Mouse (Mus musculus): ENCODE measurements around the gene Abce1.

Abce1 gene

DNA sequence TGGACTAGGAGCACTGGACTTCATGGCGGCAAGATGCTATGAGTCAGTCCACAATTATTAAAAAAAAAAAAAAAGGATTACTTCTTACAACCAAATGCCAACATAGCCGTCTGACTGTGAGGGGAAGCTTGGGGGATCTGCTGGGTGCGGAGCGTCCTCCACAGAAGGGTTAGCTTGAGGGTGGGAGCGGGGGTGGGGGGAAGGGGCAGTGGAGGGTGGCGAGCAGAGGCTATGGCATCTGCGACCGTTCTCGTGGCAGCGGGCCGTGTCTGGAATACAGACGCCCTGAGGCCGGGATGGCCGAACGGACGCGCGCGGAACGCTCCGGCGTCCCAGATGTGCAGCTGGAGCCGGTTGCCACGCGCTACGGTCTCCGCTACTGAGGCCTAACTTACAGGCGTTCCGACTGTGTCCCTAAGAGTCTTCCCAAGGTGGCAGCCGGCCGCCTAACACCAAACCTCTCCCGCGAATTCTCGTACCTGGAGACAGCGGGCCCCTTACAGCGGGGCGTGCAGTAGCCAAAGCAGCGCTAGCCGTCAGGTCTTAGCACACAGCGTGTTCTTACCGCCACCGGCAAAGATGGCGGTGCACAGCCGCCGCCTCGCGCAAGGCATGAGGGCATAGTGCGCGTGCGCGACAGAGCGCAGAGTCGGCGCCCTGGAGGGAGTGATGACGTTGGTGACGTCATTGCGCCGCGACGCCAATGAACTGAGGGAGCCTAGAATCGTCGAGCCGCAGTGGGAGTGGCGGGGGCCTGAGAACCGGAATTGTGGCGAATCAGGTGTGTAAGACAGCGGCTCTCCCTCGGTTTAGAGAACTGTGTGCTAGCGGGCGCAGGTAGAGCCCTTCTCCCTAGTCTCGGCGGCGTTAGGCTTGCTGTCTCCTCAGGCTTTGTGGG is at the start of gene Abce1, which contains the start of gene Anapc10:
Gene Abce1 (minus strand): TSS at position 677 of the 898 bp plus-strand sequence.
Gene Anapc10 (plus strand): TSS at position 757 of the 898 bp plus-strand sequence.
- WGBS = under 1% methylated on average over 73 of the region's 73 CpGs

DNA sequence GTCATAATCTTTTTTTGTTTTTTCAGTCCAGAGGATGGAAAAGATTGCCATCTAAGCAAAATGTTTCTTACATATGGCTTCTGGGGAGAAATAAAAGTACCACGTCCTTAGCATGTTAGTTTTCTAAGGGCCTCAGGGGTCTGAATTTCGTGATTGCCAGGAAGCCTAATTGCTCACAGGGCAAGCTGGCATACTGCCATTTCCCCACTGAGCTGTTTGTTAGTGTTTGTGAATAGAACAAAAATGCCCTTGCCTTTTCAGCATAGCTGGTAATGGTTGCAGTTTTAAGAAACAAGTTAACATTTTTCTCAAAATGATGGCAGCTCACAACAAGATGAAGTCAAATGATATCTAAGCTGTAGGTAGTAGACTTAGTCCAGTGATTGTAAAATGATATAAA is 38.8 kb upstream of the Abce1 start:
- 30% methylated on average over 2 of the region's 2 CpGs for WGBS

DNA sequence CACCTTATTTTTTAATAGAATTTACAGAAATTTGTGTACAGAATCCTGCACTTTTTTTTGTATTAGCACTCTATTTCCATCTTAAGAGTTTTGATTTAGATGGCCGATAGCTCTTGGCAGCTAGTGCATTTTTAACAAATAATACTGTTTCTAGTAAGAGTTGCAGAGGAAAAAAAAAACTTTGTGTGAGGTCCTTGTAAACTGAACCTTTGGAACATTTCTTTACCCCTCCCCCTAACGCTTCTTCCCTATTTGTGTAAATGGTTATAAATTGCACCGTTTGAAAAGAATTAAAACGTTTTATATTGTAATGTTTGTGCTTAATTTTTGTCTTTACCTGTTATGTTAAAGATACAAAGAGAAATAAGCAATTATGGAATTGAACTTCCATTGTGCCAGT is 37.1 kb upstream of the Abce1 start:
- WGBS = 65% methylated on average over 4 of the region's 4 CpGs

DNA sequence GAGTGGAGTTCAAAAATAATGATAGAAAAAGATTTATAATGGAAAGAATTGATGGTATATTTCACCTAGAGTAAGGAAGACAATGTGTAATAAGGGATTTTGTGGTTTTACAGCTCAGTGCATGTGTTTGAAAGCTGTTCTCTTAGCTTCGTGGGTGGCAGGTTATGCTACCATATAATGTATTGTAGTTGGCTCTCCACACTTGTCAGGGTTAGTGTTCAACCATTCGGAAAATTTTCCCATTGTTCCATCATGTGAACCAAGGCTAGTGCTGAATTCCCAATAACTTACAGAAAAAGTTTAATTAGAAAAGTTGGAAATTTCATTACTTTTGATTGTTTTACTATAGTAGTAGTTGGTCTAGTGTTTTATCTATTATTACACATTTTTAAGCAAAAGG is 36.6 kb upstream of the Abce1 start:
- 66% methylated on average over 2 of the region's 2 CpGs for WGBS

- WGBS = 10% methylated on average over 2 of the region's 2 CpGs
Measured at GRCm38 (mm10) chr8:79734304-79734703, 22.8 kb upstream of the Abce1 start.

DNA sequence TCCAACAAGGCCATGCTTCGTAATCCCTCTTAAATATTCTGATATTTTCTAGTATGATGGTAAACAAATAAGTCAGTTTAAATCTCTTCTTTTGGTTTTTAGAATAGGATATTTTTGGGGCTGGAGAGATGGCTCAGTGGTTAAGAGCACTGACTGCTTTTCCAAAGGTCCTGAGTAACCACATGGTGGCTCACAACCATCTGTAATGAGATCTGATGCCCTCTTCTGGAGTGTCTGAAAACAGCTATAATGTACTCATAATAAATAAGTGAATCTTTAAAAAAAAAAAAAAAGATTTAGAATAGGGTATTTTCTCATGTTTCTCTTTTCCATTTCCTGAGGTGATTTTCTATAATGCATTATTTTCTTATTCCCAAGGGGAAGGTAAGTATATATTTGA is 16.4 kb upstream of the Abce1 start:
- WGBS = 95% methylated on average over 1 of the region's 1 CpGs

DNA sequence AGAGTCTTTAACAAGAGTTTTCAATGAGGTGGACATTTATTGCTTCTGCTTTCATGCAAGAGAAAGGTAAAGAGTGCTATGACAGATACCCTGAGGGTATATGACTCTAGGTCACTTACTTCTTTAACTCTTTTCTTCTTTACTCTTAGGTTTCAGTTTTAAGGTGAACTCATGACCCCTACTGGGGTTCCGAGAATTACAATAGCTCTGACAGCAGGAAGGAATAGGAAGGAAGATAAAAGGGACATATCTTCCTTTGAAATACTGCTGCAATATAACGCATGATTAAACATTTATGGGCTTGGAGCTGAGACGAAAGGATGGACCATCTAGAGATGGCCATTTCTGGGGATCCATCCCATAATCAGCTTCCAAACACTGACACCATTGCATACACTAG is 13.0 kb upstream of the Abce1 start:
- 74% methylated on average over 3 of the region's 3 CpGs for WGBS

DNA sequence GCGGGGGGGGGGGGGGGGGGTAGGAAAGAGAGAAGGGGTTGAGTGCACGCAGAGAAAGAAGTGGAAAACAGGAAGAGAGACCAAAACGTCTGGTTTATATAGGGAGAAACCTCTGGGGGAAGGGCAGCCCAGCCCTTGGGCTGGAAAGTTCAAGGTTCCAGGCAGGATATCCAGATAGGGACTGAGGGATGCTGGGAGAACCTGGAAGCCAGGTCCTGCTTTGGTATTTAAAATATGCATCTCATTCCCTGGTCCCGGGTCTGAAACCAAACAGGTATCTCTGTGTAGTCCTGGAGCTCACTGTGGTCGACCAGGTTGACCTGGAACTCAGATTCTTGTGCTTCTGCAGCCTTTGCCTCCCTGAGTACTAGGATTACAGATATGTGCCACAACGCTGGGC is 1.1 kb upstream of the Abce1 start:
- 47% methylated on average over 6 of the region's 6 CpGs for WGBS

DNA sequence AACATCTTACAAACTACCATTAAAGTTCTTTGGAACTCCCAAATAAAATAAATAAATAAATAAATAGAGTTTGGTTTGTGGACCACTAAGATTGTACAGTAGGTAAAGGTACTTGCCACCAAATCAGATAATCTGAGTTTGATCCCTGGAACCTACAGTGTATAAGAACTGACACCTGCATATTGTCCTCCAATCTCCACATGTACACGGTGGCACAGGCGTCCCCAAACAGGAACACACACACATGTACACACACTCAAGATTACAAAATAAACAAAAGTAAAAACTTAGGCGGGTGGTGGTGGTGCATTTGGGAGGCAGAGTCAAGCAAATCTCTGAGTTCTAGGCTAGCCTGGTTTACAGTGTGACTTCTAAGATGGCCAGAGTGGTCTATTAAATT is 4.9 kb downstream of the Abce1 start:
- 97% methylated on average over 3 of the region's 3 CpGs for WGBS

- WGBS = 72% methylated on average over 2 of the region's 2 CpGs
Measured at GRCm38 (mm10) chr8:79692531-79692930, 19.0 kb downstream of the Abce1 start.

DNA sequence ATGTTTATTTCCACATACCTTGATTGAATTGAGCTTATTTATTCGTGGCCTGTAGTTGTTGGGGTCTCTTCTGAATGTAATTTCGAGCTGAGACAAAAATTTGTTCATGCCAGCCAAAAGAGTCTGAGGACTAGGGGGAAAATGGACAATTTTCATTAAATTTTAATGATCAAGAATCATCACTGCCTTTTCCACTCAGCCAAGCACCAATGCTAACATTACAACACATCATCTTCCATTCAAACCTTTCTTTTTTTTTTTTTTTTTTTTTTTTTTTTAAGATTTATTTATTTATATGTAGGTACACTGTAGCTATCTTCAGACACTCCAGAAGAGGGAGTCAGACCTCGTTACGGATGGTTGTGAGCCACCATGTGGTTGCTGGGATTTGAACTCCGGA is 25.6 kb downstream of the Abce1 start:
- WGBS = 76% methylated on average over 5 of the region's 5 CpGs

GRCm38 (mm10) chr8:79680965-79681364 is 30.6 kb downstream of the Abce1 start:
- WGBS = 51% methylated on average over 2 of the region's 2 CpGs

- WGBS = 4% methylated on average over 34 of the region's 34 CpGs
Measured at GRCm38 (mm10) chr8:79680555-79680954, 31.0 kb downstream of the Abce1 start.

- 42% methylated on average over 10 of the region's 10 CpGs for WGBS
Measured at GRCm38 (mm10) chr8:79680083-79680482, 31.5 kb downstream of the Abce1 start.

DNA sequence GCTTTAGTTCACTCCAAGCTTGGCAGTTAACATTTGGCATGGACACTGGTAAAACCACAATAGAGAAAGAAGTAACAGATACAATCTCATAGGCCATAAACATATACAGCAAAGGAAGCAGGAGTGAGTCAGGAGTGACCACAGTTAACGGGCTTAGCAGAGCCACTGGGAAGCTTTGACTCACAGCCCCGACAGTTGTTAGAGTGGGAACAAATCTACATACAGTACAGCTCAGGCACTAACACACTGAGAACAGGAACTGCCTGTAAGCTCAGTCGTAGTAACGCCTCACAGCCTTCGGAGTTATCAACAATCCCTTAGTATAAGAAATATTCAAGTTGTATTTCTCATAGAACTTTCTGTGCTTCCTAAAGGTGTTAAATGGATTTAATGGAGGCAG is 32.5 kb downstream of the Abce1 start:
- 40% methylated on average over 5 of the region's 5 CpGs for WGBS

DNA sequence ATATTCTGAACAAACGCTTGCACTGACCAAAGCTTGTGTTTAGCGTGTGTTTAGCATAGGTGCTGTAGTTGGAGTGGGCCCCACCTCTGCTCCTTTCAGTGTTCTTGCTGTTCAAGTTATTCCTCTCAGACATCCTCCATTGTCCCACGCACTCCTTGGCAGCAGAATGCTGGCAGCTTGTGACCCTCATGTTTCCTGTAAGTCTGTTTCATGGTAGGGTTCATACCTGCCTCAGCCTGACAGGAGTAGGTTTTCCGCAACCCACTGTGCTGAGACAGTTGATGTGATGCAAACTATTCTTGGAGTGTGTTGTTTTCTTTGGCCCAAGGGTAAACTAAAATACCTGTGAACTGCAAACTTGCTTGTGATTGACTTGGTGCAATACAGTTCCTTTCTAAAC is 35.1 kb downstream of the Abce1 start:
- WGBS = 82% methylated on average over 4 of the region's 4 CpGs

- WGBS = 73% methylated on average over 4 of the region's 4 CpGs
Measured at GRCm38 (mm10) chr8:79658715-79659114, 52.8 kb downstream of the Abce1 start.

DNA sequence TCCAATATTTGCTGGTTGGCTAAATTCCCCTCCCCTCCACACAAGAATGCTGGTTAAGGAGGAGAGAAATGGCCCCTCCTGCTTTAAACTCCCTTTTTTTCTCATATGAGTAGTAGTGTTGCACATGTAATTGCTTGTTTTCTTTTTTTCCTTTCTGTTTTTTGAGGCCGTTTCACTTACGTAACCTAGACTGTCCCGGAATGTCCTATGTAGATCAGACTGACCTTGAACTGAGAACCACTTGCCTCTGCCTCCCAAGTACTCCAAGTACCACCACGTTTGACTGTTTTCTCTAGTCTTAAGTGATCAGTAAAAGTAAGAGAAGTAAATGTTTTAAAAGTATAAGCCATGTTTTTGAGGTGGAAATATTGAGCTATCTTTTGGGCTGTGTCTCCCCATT is 57.8 kb downstream of the Abce1 start:
- WGBS = 86% methylated on average over 4 of the region's 4 CpGs

DNA sequence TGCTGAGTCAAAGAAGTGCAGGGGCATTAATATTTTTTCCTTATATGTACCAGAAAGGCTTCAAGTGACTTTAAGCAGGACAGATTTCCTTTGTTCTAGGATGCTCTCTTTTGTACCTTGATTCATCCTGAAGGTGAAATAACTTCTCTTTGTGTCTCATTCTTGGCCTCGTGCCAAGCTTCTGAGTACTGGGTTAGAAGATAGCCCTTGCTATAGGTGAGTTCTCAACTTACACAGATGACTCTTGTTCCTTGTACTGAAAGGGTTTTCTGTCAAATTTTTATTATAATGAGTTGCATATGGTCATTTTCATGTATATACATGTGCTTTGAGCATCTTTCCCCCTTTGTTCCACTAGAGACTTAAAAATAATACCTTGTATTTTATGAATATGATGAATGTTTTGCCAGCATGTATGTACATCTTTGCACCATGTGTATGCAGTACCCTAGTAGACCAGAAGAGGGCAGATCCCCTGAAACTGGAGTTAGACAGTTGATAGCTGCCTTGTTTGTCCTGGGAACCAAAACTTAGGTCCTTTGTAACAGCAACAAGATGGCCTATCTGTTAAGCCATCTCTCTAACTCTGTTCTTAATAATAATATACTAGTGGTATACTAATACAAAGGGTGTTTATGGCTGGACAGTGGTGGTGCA is 61.3 kb downstream of the Abce1 start:
- 74% methylated on average over 1 of the region's 1 CpGs for WGBS

- 90% methylated on average over 4 of the region's 4 CpGs for WGBS
Measured at GRCm38 (mm10) chr8:79649569-79649968, 62.0 kb downstream of the Abce1 start.

DNA sequence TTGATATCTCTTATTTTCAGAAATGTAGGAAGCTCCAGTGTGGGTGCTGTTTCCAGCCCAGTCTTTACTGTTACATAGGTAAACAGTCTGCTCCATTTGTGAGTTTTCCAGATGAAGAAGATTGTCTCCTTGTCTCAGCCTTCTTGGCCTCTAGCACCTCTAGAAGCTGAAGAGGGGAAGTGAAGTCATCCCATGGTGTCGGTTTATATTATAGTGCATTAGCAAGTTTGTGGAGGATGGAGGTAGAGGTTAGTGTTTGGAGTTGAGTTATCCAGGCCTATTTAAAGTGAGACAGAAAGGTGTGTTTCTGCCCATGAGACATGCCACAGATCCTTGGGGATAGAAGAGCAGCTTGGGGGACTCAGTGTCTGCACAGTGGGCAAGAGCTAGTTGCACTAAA is 70.4 kb downstream of the Abce1 start:
- 16% methylated on average over 1 of the region's 1 CpGs for WGBS

- WGBS = under 1% methylated on average over 103 of the region's 103 CpGs
Measured at GRCm38 (mm10) chr8:79639586-79640451, 71.7 kb downstream of the Abce1 start, which contains the start of gene Otud4. Otud4 (plus strand) TSS chr8:79639618.
